7 mouse cellular contexts compared by ENCODE assay signal in genomic region chr5:123931131-123931530, GRCm38 (mm10). TPM values are rescaled to one million over a fixed set of nuclear protein-coding genes. Genes with fewer than 3 reads are reported as not detected.
DNase-seq lines count a peak whose midpoint lies in the region; ATAC-seq and TF ChIP-seq lines count a peak whose summit lies in the region.

No protein-coding gene starts in this region.

- peak overlapping the region; percentile 96 for H3K9ac ChIP-seq in lung, embryonic 14.5 days
- peak overlapping the region; percentile 71 for H3K9ac ChIP-seq in embryonic facial prominence, embryonic 15.5 days
- H3K9ac ChIP-seq in intestine, postnatal 0 days (ENCODE audit: low read depth, low read length) = peak overlapping the region; percentile 86
- peak overlapping the region; percentile 94 for H3K9ac ChIP-seq in neural tube, embryonic 15.5 days (replicated peaks)

- TF ChIP-seq CTCF in lung, embryonic 14.5 days (IDR thresholded peaks at IDR 0.05; ENCODE audit: low read depth) = no peak
- TF ChIP-seq CTCF in intestine, postnatal 0 days (IDR thresholded peaks at IDR 0.05; ENCODE audit: low read depth) = no peak

- WGBS in lung, embryonic 14.5 days = 45% methylated on average over 13 of the region's 13 CpGs
- WGBS in embryonic facial prominence, embryonic 15.5 days = 45% methylated on average over 13 of the region's 13 CpGs
- 41% methylated on average over 13 of the region's 13 CpGs for WGBS in intestine, postnatal 0 days
- WGBS in neural tube, embryonic 15.5 days = 54% methylated on average over 13 of the region's 13 CpGs

- no peak for DNase-seq in lung, embryonic 14.5 days
- no peak for DNase-seq in lung, postnatal 25 days (ENCODE audit: low spot score)
- no peak for DNase-seq in gastrocnemius, postnatal 25 days
- DNase-seq in frontal cortex, adult 2 months (ENCODE audit: extremely low spot score in 1 of 2, low spot score in 1 of 2) = no peak

- no peaks in the 10 kb centered on the region for H3K4me1 ChIP-seq in lung, embryonic 14.5 days (ENCODE audit: insufficient read depth)
- H3K4me1 ChIP-seq in embryonic facial prominence, embryonic 15.5 days = peaks cover 10% of the 10 kb centered on the region; the same call in 1 of the 2 replicates
- H3K4me1 ChIP-seq in intestine, postnatal 0 days (replicated peaks; ENCODE audit: control insufficient read depth, insufficient read depth, low read length) = peaks cover 3% of the 10 kb centered on the region; the same call in 1 of the 2 replicates
- H3K4me1 ChIP-seq in neural tube, embryonic 15.5 days = peaks cover 8% of the 10 kb centered on the region; the same call in 1 of the 2 replicates

- H3K4me3 ChIP-seq in lung, embryonic 14.5 days (ENCODE audit: low read depth, low read length) = peak overlapping the region; percentile 75
- H3K4me3 ChIP-seq in embryonic facial prominence, embryonic 15.5 days (replicated peaks) = peak overlapping the region; percentile 64
- peak overlapping the region; percentile 65 for H3K4me3 ChIP-seq in intestine, postnatal 0 days (ENCODE audit: low read depth, low read length)
- peak overlapping the region; percentile 79 for H3K4me3 ChIP-seq in neural tube, embryonic 15.5 days (replicated peaks)

- H3K27me3 ChIP-seq in lung, embryonic 14.5 days (ENCODE audit: insufficient read depth, low read length) = no peaks in the 10 kb centered on the region
- H3K27me3 ChIP-seq in embryonic facial prominence, embryonic 15.5 days = no peaks in the 10 kb centered on the region
- no peaks in the 10 kb centered on the region for H3K27me3 ChIP-seq in intestine, postnatal 0 days (replicated peaks; ENCODE audit: control insufficient read depth, insufficient read depth, low read length)
- H3K27me3 ChIP-seq in neural tube, embryonic 15.5 days (replicated peaks) = no peaks in the 10 kb centered on the region

- ATAC-seq in lung, embryonic 14.5 days (ENCODE audit: insufficient read depth) = no peak
- no peak for ATAC-seq in embryonic facial prominence, embryonic 15.5 days (ENCODE audit: insufficient number of reproducible peaks, low FRiP score, low TSS enrichment, low read depth)
- no peak for ATAC-seq in intestine, postnatal 0 days
- ATAC-seq in neural tube, embryonic 15.5 days (ENCODE audit: low FRiP score) = peak; percentile 42; the same call in 1 of the 2 replicates

- peaks cover 31% of the 10 kb centered on the region for H3K36me3 ChIP-seq in lung, embryonic 14.5 days (ENCODE audit: insufficient read depth)
- peaks cover 27% of the 10 kb centered on the region for H3K36me3 ChIP-seq in embryonic facial prominence, embryonic 15.5 days
- peaks cover 22% of the 10 kb centered on the region for H3K36me3 ChIP-seq in intestine, postnatal 0 days (ENCODE audit: control insufficient read depth, insufficient read depth)
- H3K36me3 ChIP-seq in neural tube, embryonic 15.5 days = peaks cover 23% of the 10 kb centered on the region

- no peaks in the 10 kb centered on the region for H3K9me3 ChIP-seq in lung, embryonic 14.5 days (ENCODE audit: low read depth, low read length)
- H3K9me3 ChIP-seq in embryonic facial prominence, embryonic 15.5 days (replicated peaks) = no peaks in the 10 kb centered on the region
- no peaks in the 10 kb centered on the region for H3K9me3 ChIP-seq in intestine, postnatal 0 days (ENCODE audit: control insufficient read depth)
- H3K9me3 ChIP-seq in neural tube, embryonic 15.5 days (replicated peaks) = no peaks in the 10 kb centered on the region

- no peak overlapping the region for H3K27ac ChIP-seq in lung, embryonic 14.5 days (ENCODE audit: low read depth)
- peak overlapping the region; percentile 91; the same call in 1 of the 2 replicates for H3K27ac ChIP-seq in embryonic facial prominence, embryonic 15.5 days (replicated peaks)
- H3K27ac ChIP-seq in intestine, postnatal 0 days (ENCODE audit: low read depth, low read length) = peak overlapping the region; percentile 90
- peak overlapping the region; percentile 92; the same call in 1 of the 2 replicates for H3K27ac ChIP-seq in neural tube, embryonic 15.5 days (replicated peaks)

- H3K4me2 ChIP-seq in lung, embryonic 14.5 days = peak overlapping the region; percentile 78
- peak overlapping the region; percentile 75 for H3K4me2 ChIP-seq in embryonic facial prominence, embryonic 15.5 days (replicated peaks)
- peak overlapping the region; percentile 73 for H3K4me2 ChIP-seq in intestine, postnatal 0 days (replicated peaks; ENCODE audit: low read depth)
- H3K4me2 ChIP-seq in neural tube, embryonic 15.5 days = peak overlapping the region; percentile 70

RNA-seq across cellular contexts. Expression of gene Ccdc62, which starts 0.7 kb away (rescaled TPM):
- polyA plus RNA-seq in lung, embryonic 14.5 days (2014; fragmentation: Nextera tagmentation; extraction: Ambion mirVana) = 8.3 and 9.3 TPM in 2 replicates
- 5.4 and 7.5 TPM in 2 replicates for polyA plus RNA-seq in embryonic facial prominence, embryonic 15.5 days (2015; fragmentation: Nextera tagmentation; extraction: Ambion mirVana)
- polyA plus RNA-seq in intestine, postnatal 0 days (2015; fragmentation: Nextera tagmentation; extraction: Ambion mirVana) = 3.8 and 4.0 TPM in 2 replicates
- 5.0 and 6.6 TPM in 2 replicates for polyA plus RNA-seq in neural tube, embryonic 15.5 days (2015; fragmentation: Nextera tagmentation; extraction: Ambion mirVana)
- total RNA-seq in gastrocnemius, postnatal 25 days (2021) = 1 to 10 TPM; 1.4 to 1.8 TPM
- 5.2 and 8.1 TPM in 2 replicates for polyA plus RNA-seq in frontal cortex, adult 2 months (2012; rRNA removed)

RNA-seq across cellular contexts. Expression of gene Gm43518, which starts 3.9 kb away (rescaled TPM):
- polyA plus RNA-seq in lung, embryonic 14.5 days (2014; fragmentation: Nextera tagmentation; extraction: Ambion mirVana) = 0.95 and 1.4 TPM in 2 replicates
- polyA plus RNA-seq in embryonic facial prominence, embryonic 15.5 days (2015; fragmentation: Nextera tagmentation; extraction: Ambion mirVana) = 1.9 and 2.9 TPM in 2 replicates
- polyA plus RNA-seq in intestine, postnatal 0 days (2015; fragmentation: Nextera tagmentation; extraction: Ambion mirVana) = 0.35 and 0.41 TPM in 2 replicates
- 4.3 and 5.9 TPM in 2 replicates for polyA plus RNA-seq in neural tube, embryonic 15.5 days (2015; fragmentation: Nextera tagmentation; extraction: Ambion mirVana)
- not detected for total RNA-seq in gastrocnemius, postnatal 25 days (2021)
- polyA plus RNA-seq in frontal cortex, adult 2 months (2012; rRNA removed) = 1.3 and 1.6 TPM in 2 replicates

RNA-seq across cellular contexts. Expression of gene Denr, which starts 24.2 kb away (rescaled TPM):
- polyA plus RNA-seq in lung, embryonic 14.5 days (2014; fragmentation: Nextera tagmentation; extraction: Ambion mirVana) = 130 and 137 TPM in 2 replicates
- polyA plus RNA-seq in embryonic facial prominence, embryonic 15.5 days (2015; fragmentation: Nextera tagmentation; extraction: Ambion mirVana) = 128 TPM in 2 replicates
- 82.7 and 89.1 TPM in 2 replicates for polyA plus RNA-seq in intestine, postnatal 0 days (2015; fragmentation: Nextera tagmentation; extraction: Ambion mirVana)
- 120 and 123 TPM in 2 replicates for polyA plus RNA-seq in neural tube, embryonic 15.5 days (2015; fragmentation: Nextera tagmentation; extraction: Ambion mirVana)
- total RNA-seq in gastrocnemius, postnatal 25 days (2021) = 10 to 100 TPM; 40.5 to 44.6 TPM
- 52.0 and 53.2 TPM in 2 replicates for polyA plus RNA-seq in frontal cortex, adult 2 months (2012; rRNA removed)

RNA-seq across cellular contexts. Expression of gene Hip1r, which starts 42.3 kb away (rescaled TPM):
- polyA plus RNA-seq in lung, embryonic 14.5 days (2014; fragmentation: Nextera tagmentation; extraction: Ambion mirVana) = 9.1 and 9.3 TPM in 2 replicates
- polyA plus RNA-seq in embryonic facial prominence, embryonic 15.5 days (2015; fragmentation: Nextera tagmentation; extraction: Ambion mirVana) = 14.2 and 16.1 TPM in 2 replicates
- 18.3 and 22.6 TPM in 2 replicates for polyA plus RNA-seq in intestine, postnatal 0 days (2015; fragmentation: Nextera tagmentation; extraction: Ambion mirVana)
- polyA plus RNA-seq in neural tube, embryonic 15.5 days (2015; fragmentation: Nextera tagmentation; extraction: Ambion mirVana) = 24.1 and 31.0 TPM in 2 replicates
- 1 to 10 TPM; 6.2 to 6.6 TPM for total RNA-seq in gastrocnemius, postnatal 25 days (2021)
- 40.3 and 41.5 TPM in 2 replicates for polyA plus RNA-seq in frontal cortex, adult 2 months (2012; rRNA removed)

RNA-seq across cellular contexts. Expression of gene Hcar1, which starts 51.3 kb away (rescaled TPM):
- polyA plus RNA-seq in lung, embryonic 14.5 days (2014; fragmentation: Nextera tagmentation; extraction: Ambion mirVana) = 0.66 and 0.81 TPM in 2 replicates
- polyA plus RNA-seq in embryonic facial prominence, embryonic 15.5 days (2015; fragmentation: Nextera tagmentation; extraction: Ambion mirVana) = 0.76 and 0.97 TPM in 2 replicates
- 1.4 TPM in 2 replicates for polyA plus RNA-seq in intestine, postnatal 0 days (2015; fragmentation: Nextera tagmentation; extraction: Ambion mirVana)
- 0.49 and 0.65 TPM in 2 replicates for polyA plus RNA-seq in neural tube, embryonic 15.5 days (2015; fragmentation: Nextera tagmentation; extraction: Ambion mirVana)
- 1 to 10 TPM in 1 of 2 experiments, under 1 TPM in 1; 0.18 to 1.2 TPM for total RNA-seq in gastrocnemius, postnatal 25 days (2021)
- 1.0 and 1.1 TPM in 2 replicates for polyA plus RNA-seq in frontal cortex, adult 2 months (2012; rRNA removed)
